Mouse (Mus musculus): ENCODE measurements at regions not wholly inside any gene's neighbourhood (a gene's known extent, or its start where the extent isn't known, plus 50 kb on each side); places are given as distances from the start of the nearest gene placed in this dataset.

GRCm38 (mm10) chr1:107897743-107898437 is 308.1 kb downstream of the Serpinb8 start:
- no peak for TF ChIP-seq CTCF (IDR thresholded peaks at IDR 0.05; ENCODE audit: low read depth, low read length)
- no peak for TF ChIP-seq POLR2A (IDR thresholded peaks at IDR 0.05; ENCODE audit: insufficient read depth, low read length)

Data from ES-Bruce4 (cell line).